Mouse (Mus musculus): Measurements from ENCODE around the gene Sdha. TPM values are rescaled to one million over a fixed set of nuclear protein-coding genes. Genes with fewer than 3 reads are reported as not detected.

The Sdha gene
- polyA plus RNA-seq, 1 experiment = 96.7 TPM

GRCm38 (mm10) chr13:74381533-74382276 is 31.6 kb upstream of the Sdha start:
- 77% methylated on average over 10 of the region's 10 CpGs for WGBS
- H3K4me1 ChIP-seq (ENCODE audit: control insufficient read depth, insufficient read depth, insufficient read length, low read length) = no peaks in the 10 kb centered on the region
- no peaks in the 10 kb centered on the region for H3K27me3 ChIP-seq (ENCODE audit: control insufficient read depth, insufficient read depth, low read length)
- no peak for TF ChIP-seq CTCF (IDR thresholded peaks at IDR 0.05; ENCODE audit: extremely low read depth, insufficient read length, insufficient replicate concordance, low read depth, low read length)
- no peak overlapping the region for H3K27ac ChIP-seq (ENCODE audit: insufficient read depth, low read depth, low read length)
- H3K36me3 ChIP-seq (ENCODE audit: control insufficient read depth, insufficient read depth, low read length) = no peaks in the 10 kb centered on the region
- H3K4me3 ChIP-seq (ENCODE audit: low read depth, low read length) = no peak overlapping the region

DNA sequence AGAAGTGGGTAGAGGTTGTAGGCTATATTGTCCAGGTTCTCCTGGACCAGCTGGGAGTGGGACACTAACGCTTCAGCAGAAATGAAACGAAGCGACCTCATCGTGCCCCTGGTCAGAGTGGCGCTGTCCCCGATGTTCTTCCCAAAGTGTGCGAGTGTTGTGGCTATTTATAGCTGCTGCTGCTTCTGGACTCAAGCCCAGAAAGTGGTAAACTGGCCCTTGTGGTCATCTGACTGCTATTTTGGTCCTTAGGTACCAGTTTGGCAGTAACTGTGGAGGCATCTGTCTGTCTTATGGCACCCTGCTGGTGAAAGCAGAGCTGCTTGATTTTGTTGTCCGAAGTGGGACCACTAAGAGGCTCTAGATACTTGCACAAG is 13.8 kb upstream of the Sdha start, which contains the start of gene Lrrc14b:
TSS of gene Lrrc14b (minus strand) at position 147 of the 377 bp plus-strand sequence.
- H3K27ac ChIP-seq (ENCODE audit: insufficient read depth, low read depth, low read length) = no peak within 1 kb of the TSS
- H3K27me3 ChIP-seq (ENCODE audit: control insufficient read depth, insufficient read depth, low read length) = no peaks in the 10 kb centered on the region
- no peak within 1 kb of the TSS for H3K4me3 ChIP-seq (ENCODE audit: low read depth, low read length)
- H3K4me1 ChIP-seq (ENCODE audit: control insufficient read depth, insufficient read depth, insufficient read length, low read length) = peaks cover 5% of the 10 kb centered on the region; the same call in 1 of the 2 replicates
- no peak for TF ChIP-seq POLR2A (IDR thresholded peaks at IDR 0.05; ENCODE audit: low read depth, low read length)
- no peak for TF ChIP-seq CTCF (IDR thresholded peaks at IDR 0.05; ENCODE audit: extremely low read depth, insufficient read length, insufficient replicate concordance, low read depth, low read length)
- H3K36me3 ChIP-seq (ENCODE audit: control insufficient read depth, insufficient read depth, low read length) = peaks cover 9% of the 10 kb centered on the region
- WGBS = 55% methylated on average over 8 of the region's 8 CpGs

DNA sequence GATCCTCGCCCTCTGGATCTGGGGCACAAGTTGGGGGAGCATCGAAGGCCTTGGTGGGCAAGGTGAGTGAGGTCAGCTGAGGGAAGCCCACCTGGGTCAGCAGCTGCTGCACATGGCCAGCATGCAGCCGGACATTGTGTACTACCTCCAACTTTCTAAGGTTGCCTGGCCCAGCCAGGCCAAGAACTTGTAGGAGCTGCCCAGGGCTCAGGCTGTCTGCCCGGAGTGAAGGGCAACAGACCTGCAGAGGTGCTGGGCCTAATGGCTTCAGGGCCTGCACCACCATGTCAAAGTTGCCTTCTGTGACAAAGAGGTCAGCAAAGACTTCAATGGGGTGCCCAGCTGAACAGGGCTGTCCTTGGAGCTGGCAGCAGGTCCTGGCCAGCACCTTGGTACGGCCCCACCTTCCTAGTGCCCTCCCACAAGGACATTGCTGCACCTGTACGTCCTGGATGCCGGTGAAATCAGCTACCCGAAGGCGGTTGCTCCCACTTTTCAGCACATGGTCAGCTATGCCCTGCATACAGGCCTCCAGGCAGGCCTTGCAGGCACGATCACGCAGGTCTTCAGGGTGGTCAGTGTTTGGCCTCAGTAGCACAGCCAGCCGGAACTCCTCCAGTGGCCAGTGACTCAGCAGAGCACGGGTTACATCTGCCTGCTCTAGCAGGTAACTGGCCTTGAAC is 13.2 kb upstream of the Sdha start:
- TF ChIP-seq POLR2A (IDR thresholded peaks at IDR 0.05; ENCODE audit: low read depth, low read length) (no peak), CTCF (IDR thresholded peaks at IDR 0.05; ENCODE audit: extremely low read depth, insufficient read length, insufficient replicate concordance, low read depth, low read length) (no peak)
- Histone ChIP-seq H3K36me3 (ENCODE audit: control insufficient read depth, insufficient read depth, low read length) (peaks cover 11% of the 10 kb centered on the region), H3K4me3 (ENCODE audit: low read depth, low read length) (no peak overlapping the region), H3K27ac (ENCODE audit: insufficient read depth, low read depth, low read length) (no peak overlapping the region), H3K27me3 (ENCODE audit: control insufficient read depth, insufficient read depth, low read length) (no peaks in the 10 kb centered on the region), H3K4me1 (ENCODE audit: control insufficient read depth, insufficient read depth, insufficient read length, low read length) (peaks cover 5% of the 10 kb centered on the region; the same call in 1 of the 2 replicates)
- WGBS = 68% methylated on average over 13 of the region's 13 CpGs

GRCm38 (mm10) chr13:74362218-74362617 is 12.1 kb upstream of the Sdha start:
- Histone ChIP-seq H3K27ac (ENCODE audit: insufficient read depth, low read depth, low read length) (no peak overlapping the region), H3K27me3 (ENCODE audit: control insufficient read depth, insufficient read depth, low read length) (no peaks in the 10 kb centered on the region), H3K4me3 (ENCODE audit: low read depth, low read length) (no peak overlapping the region), H3K4me1 (ENCODE audit: control insufficient read depth, insufficient read depth, insufficient read length, low read length) (peaks cover 5% of the 10 kb centered on the region; the same call in 1 of the 2 replicates), H3K36me3 (ENCODE audit: control insufficient read depth, insufficient read depth, low read length) (peaks cover 13% of the 10 kb centered on the region)
- TF ChIP-seq POLR2A (IDR thresholded peaks at IDR 0.05; ENCODE audit: low read depth, low read length) (no peak), CTCF (IDR thresholded peaks at IDR 0.05; ENCODE audit: extremely low read depth, insufficient read length, insufficient replicate concordance, low read depth, low read length) (no peak)
- WGBS = 57% methylated on average over 2 of the region's 2 CpGs

DNA sequence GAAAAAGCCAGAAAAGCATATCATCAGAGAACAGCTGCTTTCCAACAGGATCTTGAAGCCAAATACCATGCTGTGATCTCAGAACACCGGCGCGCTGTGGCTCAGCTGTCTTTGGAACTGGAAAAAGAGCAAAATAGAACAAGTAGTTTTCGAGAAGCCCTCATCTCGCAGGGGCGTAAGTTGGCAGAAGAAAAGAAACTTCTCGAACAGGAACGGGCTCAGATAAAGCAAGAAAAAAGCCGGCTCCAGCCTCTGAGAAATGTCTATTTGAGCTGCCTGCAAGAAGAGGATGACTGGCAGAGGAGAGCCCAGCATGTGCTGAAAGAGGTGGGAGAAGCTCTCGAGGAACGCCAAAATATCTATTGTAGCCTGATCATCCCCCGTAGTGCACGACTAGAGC is 6.4 kb upstream of the Sdha start:
- no peak for TF ChIP-seq CTCF (IDR thresholded peaks at IDR 0.05; ENCODE audit: extremely low read depth, insufficient read length, insufficient replicate concordance, low read depth, low read length)
- no peak for TF ChIP-seq POLR2A (IDR thresholded peaks at IDR 0.05; ENCODE audit: low read depth, low read length)
- 97% methylated on average over 13 of the region's 13 CpGs for WGBS
- Histone ChIP-seq H3K4me1 (ENCODE audit: control insufficient read depth, insufficient read depth, insufficient read length, low read length) (no peaks in the 10 kb centered on the region), H3K27me3 (ENCODE audit: control insufficient read depth, insufficient read depth, low read length) (no peaks in the 10 kb centered on the region), H3K27ac (ENCODE audit: insufficient read depth, low read depth, low read length) (no peak overlapping the region), H3K4me3 (ENCODE audit: low read depth, low read length) (no peak overlapping the region), H3K36me3 (ENCODE audit: control insufficient read depth, insufficient read depth, low read length) (peaks cover 35% of the 10 kb centered on the region)

DNA sequence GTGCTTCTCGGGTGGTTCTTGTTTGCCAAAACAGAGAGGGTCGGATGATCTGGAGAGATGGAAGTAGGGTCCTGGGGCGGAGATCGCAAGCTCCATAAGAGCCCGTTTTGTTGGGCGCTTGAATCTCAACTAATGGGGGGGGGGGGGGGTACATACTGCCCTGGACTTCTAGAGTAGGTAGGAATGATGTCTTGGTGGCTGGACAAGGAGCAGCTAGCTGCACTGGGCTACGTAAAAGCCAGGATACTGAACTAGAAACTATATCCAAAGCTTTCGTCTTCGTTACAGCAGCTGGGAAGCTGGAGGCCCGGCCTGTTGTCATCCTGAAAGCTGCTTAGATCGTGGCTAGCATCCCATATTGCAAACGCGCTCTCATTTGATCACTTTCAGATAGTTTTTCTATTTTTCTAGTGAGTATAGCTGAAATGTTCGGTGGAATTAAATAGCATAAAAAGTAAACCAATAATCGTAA is 391 bp upstream of the Sdha start:
- peak overlapping the region; percentile 42; the same call in 1 of the 2 replicates for H3K27ac ChIP-seq (ENCODE audit: insufficient read depth, low read depth, low read length)
- H3K36me3 ChIP-seq (ENCODE audit: control insufficient read depth, insufficient read depth, low read length) = peaks cover 11% of the 10 kb centered on the region
- no peaks in the 10 kb centered on the region for H3K4me1 ChIP-seq (ENCODE audit: control insufficient read depth, insufficient read depth, insufficient read length, low read length)
- peak overlapping the region; percentile 89 for H3K4me3 ChIP-seq (ENCODE audit: low read depth, low read length)
- no peaks in the 10 kb centered on the region for H3K27me3 ChIP-seq (ENCODE audit: control insufficient read depth, insufficient read depth, low read length)
- under 1% methylated on average over 15 of the region's 15 CpGs for WGBS
- TF ChIP-seq CTCF (IDR thresholded peaks at IDR 0.05; ENCODE audit: extremely low read depth, insufficient read length, insufficient replicate concordance, low read depth, low read length) = no peak
- no peak for TF ChIP-seq POLR2A (IDR thresholded peaks at IDR 0.05; ENCODE audit: low read depth, low read length)

DNA sequence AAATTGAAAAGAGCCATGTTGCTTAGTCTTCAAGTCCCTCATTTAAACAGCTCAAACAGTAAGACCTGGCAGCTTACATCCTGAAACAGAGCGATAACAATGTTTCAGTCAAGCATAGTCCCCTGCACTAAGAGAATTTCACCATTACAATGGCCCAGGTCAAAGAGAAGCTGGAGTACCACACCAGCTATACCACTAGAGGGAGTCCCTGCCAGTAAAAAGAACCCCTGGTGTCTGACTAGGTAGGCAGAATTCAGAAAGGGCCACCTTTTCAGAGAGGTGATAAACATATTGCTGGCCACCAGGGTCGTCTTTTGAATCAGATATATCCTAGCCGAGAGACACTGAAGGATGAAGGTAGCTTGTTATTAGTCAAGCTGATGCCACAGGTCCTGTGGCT is 9.0 kb downstream of the Sdha start:
- TF ChIP-seq CTCF (IDR thresholded peaks at IDR 0.05; ENCODE audit: extremely low read depth, insufficient read length, insufficient replicate concordance, low read depth, low read length) = no peak
- no peak for TF ChIP-seq POLR2A (IDR thresholded peaks at IDR 0.05; ENCODE audit: low read depth, low read length)
- no peak overlapping the region for H3K4me3 ChIP-seq (ENCODE audit: low read depth, low read length)
- H3K36me3 ChIP-seq (ENCODE audit: control insufficient read depth, insufficient read depth, low read length) = peaks cover 53% of the 10 kb centered on the region
- H3K27me3 ChIP-seq (ENCODE audit: control insufficient read depth, insufficient read depth, low read length) = no peaks in the 10 kb centered on the region
- H3K27ac ChIP-seq (ENCODE audit: insufficient read depth, low read depth, low read length) = no peak overlapping the region
- no peaks in the 10 kb centered on the region for H3K4me1 ChIP-seq (ENCODE audit: control insufficient read depth, insufficient read depth, insufficient read length, low read length)
- WGBS = 36% methylated on average over 3 of the region's 3 CpGs

Data from small intestine, adult 2 months (tissue).